Mouse (Mus musculus) lung, postnatal 4 days (tissue): ENCODE data around the gene Spag6.

ENCODE experiments used
- DNase-seq, 2 experiments: peaks; one replicate each; pipeline ENCODE4 v3.0.0; 2021

The Spag6 gene

DNA sequence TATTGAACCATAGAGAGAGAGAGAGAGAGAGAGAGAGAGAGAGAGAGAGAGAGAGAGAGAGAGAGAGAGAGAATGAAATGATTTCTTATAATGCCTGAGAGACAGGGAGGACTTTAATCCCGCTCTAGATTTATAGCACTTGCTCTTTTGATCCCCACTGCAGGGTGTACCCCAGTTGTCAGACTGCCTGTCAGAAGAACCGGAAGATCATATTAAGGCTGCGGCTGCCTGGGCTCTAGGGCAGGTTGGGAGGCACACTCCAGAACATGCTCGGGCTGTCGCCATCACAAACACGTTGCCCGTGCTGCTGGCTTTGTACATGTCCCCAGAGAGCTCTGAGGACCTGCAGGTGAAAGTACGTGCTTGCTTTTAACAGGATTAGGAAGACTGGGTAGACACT is 43.2 kb downstream of the Spag6 start:
- no peak for DNase-seq

DNA sequence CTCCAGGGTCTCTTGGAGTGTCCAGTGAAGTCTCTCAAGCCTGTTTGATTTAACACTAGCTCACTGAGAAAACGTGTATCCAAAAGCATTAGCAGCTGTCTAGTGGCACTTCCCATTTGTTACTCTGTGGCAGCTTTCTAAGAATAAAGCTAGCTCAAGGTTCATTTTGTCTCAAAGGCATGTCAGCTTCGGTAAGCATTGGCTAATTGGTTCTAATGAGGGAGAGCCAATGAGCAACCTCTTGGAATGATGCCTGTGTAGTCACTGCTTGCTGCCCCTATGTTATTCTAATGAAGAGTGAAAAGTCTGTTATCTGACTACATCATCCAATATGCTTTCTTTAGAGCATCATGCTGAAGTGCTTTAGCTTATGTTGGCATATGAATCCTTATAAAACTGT is 45.4 kb downstream of the Spag6 start:
- DNase-seq: no peak

DNA sequence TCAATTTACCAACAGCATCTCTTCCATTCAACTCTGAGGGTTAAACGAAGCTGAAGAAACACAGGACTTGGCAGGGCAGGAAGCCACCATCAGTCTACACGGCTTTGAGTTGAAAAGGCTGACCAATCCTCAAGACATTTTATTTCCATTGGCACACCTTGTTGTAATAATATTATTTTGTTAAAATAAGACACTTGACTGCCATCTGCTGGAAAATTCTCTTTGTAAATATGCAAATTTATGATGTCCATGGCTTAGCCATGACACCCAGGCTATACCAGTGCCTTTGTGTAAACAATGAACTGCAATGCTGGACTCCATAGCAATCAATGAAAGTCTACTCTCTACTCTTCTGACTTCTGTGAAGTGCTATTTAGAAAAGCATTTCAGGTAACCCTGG is 62.3 kb downstream of the Spag6 start:
- no peak for DNase-seq

DNA sequence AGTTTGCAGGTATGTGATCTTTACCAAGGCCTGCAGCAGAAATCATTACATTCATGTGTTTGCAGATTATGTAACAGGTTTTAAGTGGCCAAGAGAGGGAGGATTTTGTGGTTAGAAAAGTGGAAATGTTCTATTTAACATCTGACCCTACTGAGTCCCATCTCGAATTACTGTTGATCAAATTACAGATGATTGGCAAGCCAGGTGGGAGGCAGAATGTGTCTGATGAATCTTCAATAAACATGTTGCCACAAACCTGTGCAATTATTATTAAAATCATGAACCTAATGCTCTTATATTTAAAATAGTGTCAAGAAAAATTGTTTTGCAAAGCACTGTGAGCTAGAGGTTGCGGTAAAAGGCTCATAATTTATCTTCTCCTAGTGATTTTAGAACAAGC is 71.0 kb downstream of the Spag6 start:
- no peak for DNase-seq

DNA sequence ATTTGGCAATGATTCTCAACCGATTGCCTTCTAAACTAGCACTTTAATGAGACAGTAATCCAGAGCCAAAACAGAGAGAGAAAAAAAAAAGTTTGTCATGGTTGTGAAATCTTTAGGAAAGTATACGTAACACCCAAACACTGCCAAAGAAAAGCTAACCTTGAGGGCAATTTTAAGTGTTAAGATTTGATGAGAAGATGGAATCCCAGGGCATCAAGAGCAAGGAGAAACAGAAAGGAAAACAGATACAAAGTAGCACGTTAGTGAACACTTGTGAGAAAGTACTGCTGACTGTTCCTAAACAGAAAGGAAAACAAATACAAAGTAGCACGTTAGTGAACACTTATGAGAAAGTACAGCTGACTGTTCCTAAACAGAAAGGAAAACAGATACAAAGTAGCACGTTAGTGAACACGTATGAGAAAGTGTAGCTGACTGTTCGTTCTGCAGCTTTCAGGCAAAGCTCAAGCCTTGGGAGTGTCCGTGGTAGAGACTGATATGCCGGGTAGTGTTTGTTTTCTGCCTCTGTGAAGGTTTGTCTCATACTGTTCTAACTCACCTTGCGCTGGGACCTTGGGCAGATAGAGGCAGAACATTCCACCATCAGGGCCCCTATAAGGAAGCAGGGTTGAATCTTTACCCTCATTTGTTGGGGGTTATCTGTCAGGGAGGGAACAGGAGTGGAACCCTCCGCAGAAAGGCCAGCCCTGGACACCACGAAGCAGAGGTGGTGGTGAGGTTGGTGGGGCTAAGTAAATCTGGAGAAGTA is 71.8 kb downstream of the Spag6 start:
- peak in 1 of 2 experiments; percentile 15 for DNase-seq

- DNase-seq: no peak
These were observed 72.6 kb downstream of the Spag6 start for GRCm38 (mm10) chr2:18766441-18766820.

- peak; percentile 93 for DNase-seq
These were observed 73.1 kb downstream of the Spag6 start for GRCm38 (mm10) chr2:18766821-18767541.

- DNase-seq: no peak
These were observed 74.6 kb downstream of the Spag6 start for GRCm38 (mm10) chr2:18768414-18768813.

- no peak for DNase-seq
These were observed 78.6 kb downstream of the Spag6 start for GRCm38 (mm10) chr2:18772413-18772812.

GRCm38 (mm10) chr2:18774326-18774725 is 80.5 kb downstream of the Spag6 start:
- no peak for DNase-seq

GRCm38 (mm10) chr2:18778220-18778619 is 84.4 kb downstream of the Spag6 start:
- DNase-seq: peak; percentile 40 to 44

- DNase-seq: no peak
These were observed 86.0 kb downstream of the Spag6 start for GRCm38 (mm10) chr2:18779830-18780229.

DNA sequence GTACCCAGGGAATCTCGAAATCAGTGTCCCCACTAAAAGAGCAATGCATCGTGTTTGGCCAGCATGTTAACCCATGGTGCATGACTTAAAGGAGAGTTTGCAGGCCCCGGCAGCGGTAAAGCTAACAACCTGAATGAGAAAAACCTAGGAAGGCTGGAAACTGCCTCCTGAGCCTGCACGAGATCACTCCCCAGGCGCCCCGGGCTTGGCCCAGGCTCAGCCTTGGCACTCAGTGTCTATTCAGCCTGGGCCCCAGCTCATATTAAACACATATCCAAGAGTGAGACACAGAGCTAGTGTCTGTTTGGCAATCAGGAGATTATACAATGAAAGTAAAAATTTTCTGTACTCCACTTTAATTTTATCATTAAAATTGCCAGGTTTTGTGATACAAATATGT is 87.5 kb downstream of the Spag6 start:
- DNase-seq: no peak

GRCm38 (mm10) chr2:18794261-18794660 is 100.4 kb downstream of the Spag6 start:
- DNase-seq: no peak

GRCm38 (mm10) chr2:18797776-18798175 is 103.9 kb downstream of the Spag6 start:
- DNase-seq: no peak

DNA sequence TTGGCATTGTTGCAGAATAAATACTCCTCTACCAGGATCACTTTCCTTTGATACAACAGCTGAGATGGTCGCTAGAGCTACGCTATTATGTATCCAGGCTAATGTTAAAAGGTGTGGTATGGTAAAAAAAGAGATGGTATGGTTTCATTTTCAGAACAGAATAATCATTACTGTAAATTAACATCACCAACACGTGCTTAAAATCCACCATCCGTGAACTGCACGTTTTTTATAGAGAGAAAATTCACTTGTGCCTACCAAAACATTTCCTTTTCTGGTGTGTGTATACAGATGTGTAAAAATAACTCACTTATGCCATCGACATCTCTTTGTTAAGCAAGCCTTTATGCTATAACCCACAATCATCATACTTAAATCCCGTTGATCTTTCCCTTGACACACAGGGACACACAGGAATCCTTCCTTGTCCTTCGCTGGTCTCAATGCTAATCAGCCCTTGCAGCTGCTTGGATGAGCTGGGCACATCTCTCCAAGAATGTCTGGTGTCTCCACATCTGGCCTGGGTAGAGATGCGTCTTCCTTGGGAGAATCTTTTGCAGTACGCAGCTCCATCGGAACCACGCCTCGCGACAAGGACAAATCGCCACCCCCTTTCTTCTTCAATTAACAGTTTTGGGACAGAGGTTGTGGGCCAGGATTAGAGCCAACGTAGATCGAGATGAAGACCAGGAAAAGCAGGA is 105.6 kb downstream of the Spag6 start:
- DNase-seq: no peak
